Mouse (Mus musculus) stomach, embryonic 15.5 days (tissue): ENCODE results near the gene Odf2. TPM values are rescaled to one million over a fixed set of nuclear protein-coding genes. Genes with fewer than 3 reads are reported as not detected.
A peak's percentile ranks its signal among the peaks of the same experiment; 100 is the strongest.

Experiments
- ATAC-seq: fragments of 200-750 bp; cut with Nextera tagmentation; 2 replicates; pipeline ENCODE4 v1.8.0; 2017; ENCODE audit warnings: low read depth, moderate number of reproducible peaks, moderate TSS enrichment; ENCODE audit not compliant: insufficient read depth, low FRiP score
- H3K27ac ChIP-seq: fragments of 300-500 bp; sonication (generic); 2 replicates; pipeline ENCODE4 v1.5.1; 2015; ENCODE audit warnings: mild to moderate bottlenecking, inconsistent platforms
- H3K27me3 ChIP-seq: fragments of 300-500 bp; sonication (generic); replicated peaks from 2 replicates; pipeline ENCODE4 v1.6.1; 2015; ENCODE audit warnings: inconsistent platforms
- H3K36me3 ChIP-seq: fragments of 300-500 bp; sonication (generic); 2 replicates; pipeline ENCODE4 v1.6.1; 2015; ENCODE audit warnings: inconsistent platforms
- H3K4me1 ChIP-seq: fragments of 300-500 bp; sonication (generic); 2 replicates; pipeline ENCODE4 v1.6.1; 2015; ENCODE audit warnings: inconsistent platforms
- H3K4me2 ChIP-seq: fragments of 300-500 bp; sonication (generic); 2 replicates; pipeline ENCODE4 v1.6.1; 2015; ENCODE audit warnings: mild to moderate bottlenecking, inconsistent platforms
- H3K4me3 ChIP-seq: fragments of 300-500 bp; sonication (generic); replicated peaks from 2 replicates; pipeline ENCODE4 v1.5.1; 2015; ENCODE audit warnings: inconsistent platforms
- H3K9ac ChIP-seq: fragments of 300-500 bp; sonication (generic); 2 replicates; pipeline ENCODE4 v1.6.1; 2015; ENCODE audit warnings: inconsistent platforms
- H3K9me3 ChIP-seq: fragments of 300-500 bp; sonication (generic); 2 replicates; pipeline ENCODE4 v1.6.1; 2016; ENCODE audit warnings: inconsistent platforms
- WGBS: fragments of 180-500 bp; shearing (Covaris S2); methylation state at CpG from one replicate; pipeline ENCODE4 v1.1.7; 2015; 5-methylcytosine and 5-hydroxymethylcytosine counted together
- polyA plus RNA-seq: library from polyadenylated mRNA; unstranded; fragments of >200 nt; fragmentation: Nextera tagmentation; extraction: Ambion mirVana; gene quantifications from 2 replicates; pipeline ENCODE4 v1.2.1, GENCODE M21; 2015

Odf2 gene
- polyA plus RNA-seq, 1 experiment from 2014 or later, result 53.6 TPM

- Histone ChIP-seq H3K9me3 (no peaks in the 10 kb centered on the region), H3K9ac (no peak overlapping the region), H3K4me3 (no peak overlapping the region), H3K4me2 (no peak overlapping the region), H3K27ac (no peak overlapping the region), H3K36me3 (peaks cover 53% of the 10 kb centered on the region), H3K4me1 (no peaks in the 10 kb centered on the region), H3K27me3 (no peaks in the 10 kb centered on the region)
- 95% methylated on average over 5 of the region's 5 CpGs for WGBS
- no peak for ATAC-seq
Measured at GRCm38 (mm10) chr2:29948896-29949295, 59.9 kb downstream of the Odf2 start.

- Histone ChIP-seq H3K4me1 (peaks cover 11% of the 10 kb centered on the region; the same call in 1 of the 2 replicates), H3K27me3 (no peaks in the 10 kb centered on the region), H3K4me3 (no peak overlapping the region), H3K4me2 (no peak overlapping the region), H3K9ac (no peak overlapping the region), H3K27ac (no peak overlapping the region), H3K9me3 (no peaks in the 10 kb centered on the region), H3K36me3 (0 out of 2 replicates have a peak, but pooled peaks cover 7% of the 10 kb centered on the region)
- ATAC-seq, result no peak
- 95% methylated on average over 7 of the region's 7 CpGs for WGBS
Measured at GRCm38 (mm10) chr2:29961246-29961645, 72.2 kb downstream of the Odf2 start.

- Histone ChIP-seq H3K27ac (peak overlapping the region; percentile 92), H3K4me1 (peaks cover 27% of the 10 kb centered on the region), H3K4me2 (peak overlapping the region; percentile 58), H3K9me3 (no peaks in the 10 kb centered on the region), H3K4me3 (peak overlapping the region; percentile 97), H3K27me3 (no peaks in the 10 kb centered on the region), H3K36me3 (no peaks in the 10 kb centered on the region), H3K9ac (peak overlapping the region; percentile 44)
- 12% methylated on average over 10 of the region's 10 CpGs for WGBS
- no peak for ATAC-seq
Measured at GRCm38 (mm10) chr2:29964354-29965249, 75.6 kb downstream of the Odf2 start.

- Histone ChIP-seq H3K27me3 (no peaks in the 10 kb centered on the region), H3K4me2 (peak within 1 kb of the TSS; percentile 58), H3K9me3 (no peaks in the 10 kb centered on the region), H3K9ac (peak within 1 kb of the TSS; percentile 94), H3K4me3 (peak within 1 kb of the TSS; percentile 97), H3K4me1 (peaks cover 30% of the 10 kb centered on the region), H3K27ac (peak within 1 kb of the TSS; percentile 92), H3K36me3 (no peaks in the 10 kb centered on the region)
- ATAC-seq, result peak; percentile 99
- WGBS, result under 1% methylated on average over 75 of the region's 82 CpGs
Measured at GRCm38 (mm10) chr2:29965250-29965843, 76.3 kb downstream of the Odf2 start, which contains the start of gene Sptan1. Gene Sptan1 (plus strand): TSS chr2:29965560.

DNA sequence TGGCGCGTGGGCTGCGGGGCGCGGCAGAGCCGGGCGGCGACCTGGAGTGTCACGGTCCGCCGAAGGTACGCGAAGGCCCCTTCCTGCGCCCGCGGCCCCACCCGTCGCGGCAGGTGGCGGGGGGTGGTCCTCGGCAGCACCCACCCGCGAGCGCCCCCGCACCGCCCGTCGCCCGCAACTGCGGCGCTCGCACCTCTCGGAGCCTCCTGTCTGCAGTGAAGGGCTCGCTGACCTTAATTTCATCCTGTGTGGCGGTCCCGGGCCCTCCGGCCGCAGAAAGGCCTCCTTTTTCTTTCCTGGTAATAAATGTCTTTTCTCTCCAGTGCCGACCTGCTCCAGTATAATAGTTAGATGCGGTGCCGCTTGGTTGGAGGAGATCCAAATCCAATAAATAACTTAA, 76.9 kb downstream of the Odf2 start:
- H3K9me3 ChIP-seq, result no peaks in the 10 kb centered on the region
- H3K9ac ChIP-seq, result peak overlapping the region; percentile 94
- H3K27me3 ChIP-seq, result no peaks in the 10 kb centered on the region
- H3K36me3 ChIP-seq, result no peaks in the 10 kb centered on the region
- H3K4me2 ChIP-seq, result peak overlapping the region; percentile 58
- H3K4me1 ChIP-seq, result peaks cover 31% of the 10 kb centered on the region
- H3K27ac ChIP-seq, result peak overlapping the region; percentile 92
- under 1% methylated on average over 41 of the region's 41 CpGs for WGBS
- 0 out of 2 replicates have a peak, but pooled peaks have one; percentile 15 for ATAC-seq
- peak overlapping the region; percentile 97 for H3K4me3 ChIP-seq

DNA sequence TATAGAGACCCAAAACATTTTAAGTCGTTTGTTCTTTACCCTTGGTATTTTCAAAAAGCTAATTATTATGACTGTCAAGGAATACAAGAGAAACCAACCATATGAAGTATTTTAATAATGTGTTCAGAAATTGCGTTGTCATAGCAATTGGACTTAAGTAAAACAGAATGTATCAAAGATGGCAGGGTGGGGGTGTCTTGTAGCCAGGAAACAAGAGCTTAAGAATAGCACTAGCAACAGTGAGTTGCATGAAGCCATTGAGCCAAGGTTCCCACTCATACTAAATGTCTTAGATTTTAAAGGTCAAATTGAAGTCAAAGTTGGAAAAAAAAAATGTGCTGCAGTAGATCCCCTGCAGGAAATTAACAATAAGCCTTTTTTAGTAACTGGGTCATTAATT, 77.8 kb downstream of the Odf2 start:
- no peak for ATAC-seq
- H3K27ac ChIP-seq, result no peak overlapping the region

GRCm38 (mm10) chr2:29967768-29968167, 78.7 kb downstream of the Odf2 start:
- no peak for ATAC-seq
- WGBS, result 54% methylated on average over 5 of the region's 5 CpGs
- Histone ChIP-seq H3K36me3 (no peaks in the 10 kb centered on the region), H3K4me3 (no peak overlapping the region), H3K4me2 (peak overlapping the region; percentile 58), H3K9me3 (no peaks in the 10 kb centered on the region), H3K9ac (no peak overlapping the region), H3K4me1 (peaks cover 36% of the 10 kb centered on the region), H3K27ac (0 out of 2 replicates have a peak overlapping the region, but pooled peaks have one; percentile 21), H3K27me3 (no peaks in the 10 kb centered on the region)

More for the DNA sequence above, 77.8 kb downstream of the Odf2 start:
- H3K9ac ChIP-seq, result no peak overlapping the region; the same call in 1 of the 2 replicates
- H3K27me3 ChIP-seq, result no peaks in the 10 kb centered on the region
- no peaks in the 10 kb centered on the region for H3K36me3 ChIP-seq
- H3K4me1 ChIP-seq, result peaks cover 31% of the 10 kb centered on the region
- H3K4me2 ChIP-seq, result peak overlapping the region; percentile 58
- WGBS, result 63% methylated on average over 2 of the region's 2 CpGs
- H3K4me3 ChIP-seq, result peak overlapping the region; percentile 97
- H3K9me3 ChIP-seq, result no peaks in the 10 kb centered on the region

GRCm38 (mm10) chr2:29968638-29969037, 79.6 kb downstream of the Odf2 start:
- Histone ChIP-seq H3K27ac (no peak overlapping the region), H3K9ac (no peak overlapping the region), H3K4me3 (no peak overlapping the region), H3K9me3 (no peaks in the 10 kb centered on the region), H3K4me2 (no peak overlapping the region), H3K27me3 (no peaks in the 10 kb centered on the region), H3K36me3 (no peaks in the 10 kb centered on the region), H3K4me1 (peaks cover 36% of the 10 kb centered on the region)
- ATAC-seq, result no peak
- 53% methylated on average over 5 of the region's 5 CpGs for WGBS

DNA sequence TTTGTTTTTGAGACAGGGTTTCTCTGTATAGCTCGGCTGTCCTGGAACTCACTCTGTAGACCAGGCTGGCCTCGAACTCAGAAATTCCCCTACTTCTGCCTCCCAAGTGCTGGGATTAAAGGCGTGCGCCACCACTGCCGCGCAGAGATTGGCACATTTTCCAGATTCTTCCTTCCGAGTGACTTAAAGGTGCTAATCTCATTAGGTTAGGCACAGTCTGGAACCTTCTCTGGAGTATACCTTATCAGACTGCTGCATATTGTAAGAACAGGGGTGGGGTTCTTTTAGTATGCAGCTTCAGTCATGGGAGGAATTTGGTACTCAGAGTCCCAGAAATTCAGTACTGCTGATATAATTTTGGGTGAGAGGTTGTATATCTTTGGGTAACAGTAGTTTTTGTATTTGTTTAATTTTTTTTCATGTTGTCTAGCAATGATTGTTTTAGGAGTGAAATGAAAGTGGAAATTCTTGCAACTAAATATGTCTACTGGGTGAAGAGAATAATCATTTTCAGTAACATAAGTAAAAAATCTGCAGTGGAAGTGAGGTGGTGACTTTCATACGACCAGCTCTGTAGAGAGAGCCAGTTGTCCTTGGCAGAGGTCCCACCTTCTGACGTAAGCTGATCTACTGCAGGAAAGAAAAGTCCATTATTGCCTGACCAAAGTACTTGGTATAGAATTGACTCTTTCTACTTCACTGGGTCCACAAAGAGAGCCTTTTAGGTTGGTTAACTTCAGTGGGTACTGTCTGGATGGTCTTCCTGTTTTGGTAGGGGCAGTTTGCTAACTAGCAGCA, 83.0 kb downstream of the Odf2 start:
- H3K27ac ChIP-seq, result peak overlapping the region; percentile 59

GRCm38 (mm10) chr2:29973525-29973924, 84.5 kb downstream of the Odf2 start:
- Histone ChIP-seq H3K4me3 (no peak overlapping the region), H3K4me2 (no peak overlapping the region), H3K27ac (no peak overlapping the region), H3K9ac (no peak overlapping the region), H3K27me3 (no peaks in the 10 kb centered on the region), H3K9me3 (no peaks in the 10 kb centered on the region), H3K36me3 (0 out of 2 replicates have a peak, but pooled peaks cover 5% of the 10 kb centered on the region), H3K4me1 (peaks cover 9% of the 10 kb centered on the region; the same call in 1 of the 2 replicates)
- 9% methylated on average over 2 of the region's 2 CpGs for WGBS
- ATAC-seq, result peak; percentile 27; the same call in 1 of the 2 replicates

More for the DNA sequence above, 83.0 kb downstream of the Odf2 start:
- Histone ChIP-seq H3K36me3 (no peaks in the 10 kb centered on the region), H3K27me3 (no peaks in the 10 kb centered on the region), H3K9ac (no peak overlapping the region), H3K4me2 (no peak overlapping the region), H3K4me1 (peaks cover 17% of the 10 kb centered on the region), H3K9me3 (no peaks in the 10 kb centered on the region), H3K4me3 (no peak overlapping the region)
- ATAC-seq, result no peak
- 64% methylated on average over 9 of the region's 9 CpGs for WGBS

DNA sequence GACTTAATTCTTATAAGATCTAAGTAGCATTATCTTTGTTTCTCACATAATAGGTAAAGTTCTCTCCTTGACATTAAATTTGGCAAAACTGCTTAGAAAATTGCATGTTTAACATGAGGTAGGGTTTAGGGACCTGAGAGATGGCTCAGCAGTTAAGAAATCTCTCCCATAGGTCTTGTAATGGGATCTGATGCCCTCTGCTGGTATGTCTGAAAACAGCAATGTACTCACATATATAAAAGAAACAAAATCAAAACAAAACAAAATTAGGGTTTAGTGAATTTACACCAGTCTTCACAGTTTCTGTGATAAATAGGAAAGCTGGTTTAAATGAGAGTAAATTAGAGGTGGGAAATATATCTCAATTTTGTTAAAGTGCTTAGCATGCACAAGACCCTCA, 88.3 kb downstream of the Odf2 start:
- H3K36me3 ChIP-seq, result peaks cover 29% of the 10 kb centered on the region; the same call in 1 of the 2 replicates
- no peaks in the 10 kb centered on the region for H3K27me3 ChIP-seq
- no peak overlapping the region for H3K4me3 ChIP-seq
- H3K9me3 ChIP-seq, result no peaks in the 10 kb centered on the region
- H3K9ac ChIP-seq, result no peak overlapping the region
- peaks cover 4% of the 10 kb centered on the region; the same call in 1 of the 2 replicates for H3K4me1 ChIP-seq
- ATAC-seq, result no peak
- no peak overlapping the region for H3K4me2 ChIP-seq
- no peak overlapping the region for H3K27ac ChIP-seq
